Mouse (Mus musculus): ENCODE results near the gene Atxn10.

- TF ChIP-seq CTCF (IDR thresholded peaks at IDR 0.05) (peak; percentile 92), EP300 (IDR thresholded peaks at IDR 0.05) (no peak)
Observed at GRCm38 (mm10) chr15:85315378-85316025, 20.5 kb upstream of the Atxn10 start.
